Mouse (Mus musculus) midbrain, postnatal 0 days (tissue): ENCODE measurements around the gene Slc2a3. TPM values are rescaled to one million over a fixed set of nuclear protein-coding genes. Genes with fewer than 3 reads are reported as not detected.

Experiments
- ATAC-seq: fragments of 200-750 bp; cut with Nextera tagmentation; 2 replicates; pipeline ENCODE4 v1.8.0; 2017; ENCODE audit warnings: moderate number of reproducible peaks, mild to moderate bottlenecking, moderate TSS enrichment, moderate library complexity; ENCODE audit not compliant: low FRiP score
- DNase-seq: peaks from one replicate; pipeline ENCODE4 v3.0.0-alpha.2; 2015; ENCODE audit warnings: low spot score
- H3K27ac ChIP-seq: fragments of 300-500 bp; sonication (generic); 2 replicates; pipeline ENCODE4 v1.5.1; 2014; ENCODE audit warnings: low read depth, mild to moderate bottlenecking, low read length, mixed read lengths
- H3K27me3 ChIP-seq: fragments of 300-500 bp; sonication (generic); 2 replicates; pipeline ENCODE4 v1.6.1; 2014; ENCODE audit warnings: low read length, control low read depth, mixed read lengths; ENCODE audit not compliant: insufficient read depth
- H3K36me3 ChIP-seq: fragments of 300-500 bp; sonication (generic); 2 replicates; pipeline ENCODE4 v1.6.1; 2014; ENCODE audit warnings: low read length, control low read depth, mixed read lengths; ENCODE audit not compliant: insufficient read depth
- H3K4me1 ChIP-seq: fragments of 300-500 bp; sonication (generic); 2 replicates; pipeline ENCODE4 v1.6.1; 2014; ENCODE audit warnings: mild to moderate bottlenecking, control low read depth, antibody characterized with exemption, low read length, mixed read lengths; ENCODE audit not compliant: insufficient read depth
- H3K4me2 ChIP-seq: fragments of 300-500 bp; sonication (generic); 2 replicates; pipeline ENCODE4 v1.6.1; 2014; ENCODE audit warnings: low read depth, mild to moderate bottlenecking, low read length, mixed read lengths; ENCODE audit not compliant: poor library complexity, severe bottlenecking
- H3K4me3 ChIP-seq: fragments of 300-500 bp; sonication (generic); 2 replicates; pipeline ENCODE4 v1.5.1; 2014; ENCODE audit warnings: low read depth, mild to moderate bottlenecking, low read length, moderate library complexity
- H3K9ac ChIP-seq: fragments of 300-500 bp; sonication (generic); replicated peaks from 2 replicates; pipeline ENCODE4 v1.6.1; 2014; ENCODE audit warnings: mild to moderate bottlenecking, low read length, moderate library complexity, mixed read lengths; ENCODE audit not compliant: poor library complexity, severe bottlenecking
- H3K9me3 ChIP-seq: fragments of 300-500 bp; sonication (generic); 2 replicates; pipeline ENCODE4 v1.6.1; 2016; ENCODE audit warnings: low read length, control low read depth
- CTCF ChIP-seq: IDR thresholded peaks from 2 replicates; pipeline ENCODE4 v1.5.1; 2016; ENCODE audit warnings: antibody characterized with exemption, mild to moderate bottlenecking
- whole genome bisulfite sequencing: fragments of 180-500 bp; shearing (Covaris S2); extraction: QIAGEN DNeasy Blood & Tissue Kit; methylation state at CpG from one replicate; pipeline ENCODE4 v1.1.7; 2014; 5-methylcytosine and 5-hydroxymethylcytosine counted together
- microRNA-seq: library from miRNA; unstranded; fragments of <30 nt; microRNA quantifications from one replicate; pipeline ENCODE4, GENCODE M21; 2016; ENCODE audit warnings: borderline number of aligned reads
- polyA plus RNA-seq: library from polyadenylated mRNA; unstranded; fragments of >200 nt; fragmentation: Nextera tagmentation; extraction: Ambion mirVana; gene quantifications from 2 replicates; pipeline ENCODE4 v1.2.1, GENCODE M21; 2015
- total RNA-seq: library from RNA; depleted of rRNA; stranded (reverse); fragments of >200 nt; gene quantifications from 2 replicates; pipeline ENCODE4 v1.2.3, GENCODE M21; 2014; rRNA removed

Gene Slc2a3
- total and polyA plus RNA-seq, 2 experiments from 2014 or later = 48.4 to 129 TPM

DNA sequence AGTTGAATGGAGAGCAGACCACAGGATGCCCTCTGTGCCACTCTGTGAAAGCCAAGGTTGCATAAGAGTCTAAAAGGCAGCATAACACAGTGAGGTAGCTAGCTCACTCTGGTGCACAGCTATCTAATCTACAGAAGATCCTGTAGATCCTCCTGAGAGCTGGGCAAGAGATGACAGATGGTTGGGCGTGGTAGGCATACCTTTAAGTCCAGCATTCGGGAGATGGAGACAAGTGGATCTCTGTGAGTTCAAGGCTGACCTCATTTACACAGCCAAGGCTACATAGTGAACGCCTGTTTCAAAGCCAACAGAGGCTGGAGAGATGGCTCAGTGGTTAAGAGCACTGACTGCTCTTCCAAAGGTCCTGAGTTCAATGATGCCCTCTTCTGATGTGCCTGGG, 106.0 kb downstream of the Slc2a3 start:
- 85% methylated on average over 3 of the region's 3 CpGs for WGBS
- H3K9me3 ChIP-seq = no peaks in the 10 kb centered on the region
- no peak overlapping the region for H3K4me2 ChIP-seq
- no peaks in the 10 kb centered on the region for H3K27me3 ChIP-seq
- no peaks in the 10 kb centered on the region for H3K36me3 ChIP-seq
- no peak overlapping the region for H3K9ac ChIP-seq
- no peak for TF ChIP-seq CTCF
- H3K4me1 ChIP-seq = no peaks in the 10 kb centered on the region
- no peak for ATAC-seq
- no peak overlapping the region for H3K4me3 ChIP-seq
- DNase-seq = no peak
- H3K27ac ChIP-seq = no peak overlapping the region

- ATAC-seq = no peak
- WGBS = 82% methylated on average over 5 of the region's 5 CpGs
- no peak overlapping the region for H3K4me2 ChIP-seq
Observed at GRCm38 (mm10) chr6:122690082-122690481, 111.4 kb downstream of the Slc2a3 start.

GRCm38 (mm10) chr6:122689411-122690055, 111.9 kb downstream of the Slc2a3 start:
- H3K4me2 ChIP-seq = no peak overlapping the region
- no peak overlapping the region for H3K27ac ChIP-seq
- no peaks in the 10 kb centered on the region for H3K27me3 ChIP-seq
- no peaks in the 10 kb centered on the region for H3K9me3 ChIP-seq
- H3K4me3 ChIP-seq = no peak overlapping the region
- 81% methylated on average over 6 of the region's 6 CpGs for WGBS
- H3K36me3 ChIP-seq = no peaks in the 10 kb centered on the region
- ATAC-seq (no peak), DNase-seq (no peak)
- TF ChIP-seq CTCF = no peak
- H3K4me1 ChIP-seq = no peaks in the 10 kb centered on the region
- H3K9ac ChIP-seq = no peak overlapping the region

More at GRCm38 (mm10) chr6:122690082-122690481, 111.4 kb downstream of the Slc2a3 start:
- DNase-seq = no peak
- Histone ChIP-seq H3K27me3 (no peaks in the 10 kb centered on the region), H3K4me1 (no peaks in the 10 kb centered on the region), H3K4me3 (no peak overlapping the region), H3K9ac (no peak overlapping the region), H3K27ac (no peak overlapping the region), H3K9me3 (no peaks in the 10 kb centered on the region), H3K36me3 (no peaks in the 10 kb centered on the region)
- TF ChIP-seq CTCF = no peak

GRCm38 (mm10) chr6:122686709-122687108, 114.7 kb downstream of the Slc2a3 start:
- no peaks in the 10 kb centered on the region for H3K4me1 ChIP-seq
- H3K27ac ChIP-seq = no peak overlapping the region
- no peaks in the 10 kb centered on the region for H3K36me3 ChIP-seq
- H3K9ac ChIP-seq = no peak overlapping the region
- DNase-seq = no peak
- H3K4me3 ChIP-seq = no peak overlapping the region
- TF ChIP-seq CTCF = no peak
- no peak for ATAC-seq
- no peaks in the 10 kb centered on the region for H3K9me3 ChIP-seq
- no peaks in the 10 kb centered on the region for H3K27me3 ChIP-seq
- 91% methylated on average over 13 of the region's 13 CpGs for WGBS
- no peak overlapping the region for H3K4me2 ChIP-seq

GRCm38 (mm10) chr6:122682646-122683045, 118.8 kb downstream of the Slc2a3 start:
- H3K36me3 ChIP-seq = no peaks in the 10 kb centered on the region
- H3K27me3 ChIP-seq = no peaks in the 10 kb centered on the region
- DNase-seq = no peak
- no peak overlapping the region for H3K4me3 ChIP-seq
- 83% methylated on average over 3 of the region's 3 CpGs for WGBS
- H3K4me1 ChIP-seq = no peaks in the 10 kb centered on the region
- no peaks in the 10 kb centered on the region for H3K9me3 ChIP-seq
- ATAC-seq = no peak
- no peak overlapping the region for H3K4me2 ChIP-seq
- TF ChIP-seq CTCF = no peak
- no peak overlapping the region for H3K9ac ChIP-seq
- H3K27ac ChIP-seq = no peak overlapping the region

Small RNAs within 50 kb of the gene (microRNA-seq; reads per million reads assigned to microRNA genes)
- gene Mir7231 = 1.0 reads per million

Other genes starting within 250 kb of the Slc2a3 start
- 0.11 and 1.3 TPM in 2 replicates for gene Aicda, start 247.8 kb downstream of the Slc2a3 start, total RNA-seq
- gene Aicda, start 247.8 kb downstream of the Slc2a3 start, polyA plus RNA-seq = 0.49 and 0.53 TPM in 2 replicates
- 0.88 and 0.90 TPM in 2 replicates for gene Apobec1, start 199.2 kb downstream of the Slc2a3 start, total RNA-seq
- 1.7 and 2.1 TPM in 2 replicates for gene Apobec1, start 199.2 kb downstream of the Slc2a3 start, polyA plus RNA-seq
- not detected in 2 replicates for gene Gdf3, start 191.6 kb downstream of the Slc2a3 start, total RNA-seq
- gene Gdf3, start 191.6 kb downstream of the Slc2a3 start, polyA plus RNA-seq = not detected in 2 replicates
- not detected in 2 replicates for gene Dppa3, start 175.2 kb downstream of the Slc2a3 start, total RNA-seq
- gene Dppa3, start 175.2 kb downstream of the Slc2a3 start, polyA plus RNA-seq = not detected in 2 replicates
- 0.09 and 0.16 TPM in 2 replicates for gene Nanog, start 94.2 kb downstream of the Slc2a3 start, total RNA-seq
- 0.07 and 0.10 TPM in 2 replicates for gene Nanog, start 94.2 kb downstream of the Slc2a3 start, polyA plus RNA-seq
- gene Foxj2, start 18.3 kb upstream of the Slc2a3 start, total RNA-seq = 24.4 and 27.2 TPM in 2 replicates
- gene Foxj2, start 18.3 kb upstream of the Slc2a3 start, polyA plus RNA-seq = 8.6 and 8.8 TPM in 2 replicates
- gene C3ar1, start 54.5 kb upstream of the Slc2a3 start, total RNA-seq = 1.8 and 2.0 TPM in 2 replicates
- 1.3 and 1.4 TPM in 2 replicates for gene C3ar1, start 54.5 kb upstream of the Slc2a3 start, polyA plus RNA-seq
- 145 and 146 TPM in 2 replicates for gene Necap1, start 72.8 kb upstream of the Slc2a3 start, total RNA-seq
- gene Necap1, start 72.8 kb upstream of the Slc2a3 start, polyA plus RNA-seq = 173 and 178 TPM in 2 replicates
- gene Clec4a1, start 120.2 kb upstream of the Slc2a3 start, total RNA-seq = 0.93 and 0.99 TPM in 2 replicates
- gene Clec4a1, start 120.2 kb upstream of the Slc2a3 start, polyA plus RNA-seq = 1.2 and 1.6 TPM in 2 replicates
- gene Clec4a3, start 150.9 kb upstream of the Slc2a3 start, total RNA-seq = 0.88 TPM in 1 of 2 replicates, not detected in the other
- gene Clec4a3, start 150.9 kb upstream of the Slc2a3 start, polyA plus RNA-seq = 0.91 and 1.3 TPM in 2 replicates
- not detected in 2 replicates for gene Clec4a4, start 188.7 kb upstream of the Slc2a3 start, total RNA-seq
- gene Clec4a4, start 188.7 kb upstream of the Slc2a3 start, polyA plus RNA-seq = not detected in 2 replicates
- not detected in 2 replicates for gene Clec4b1, start 248.3 kb upstream of the Slc2a3 start, total RNA-seq
- not detected in 2 replicates for gene Clec4b1, start 248.3 kb upstream of the Slc2a3 start, polyA plus RNA-seq